Mouse (Mus musculus): ENCODE results near the gene Cadm4.

DNA sequence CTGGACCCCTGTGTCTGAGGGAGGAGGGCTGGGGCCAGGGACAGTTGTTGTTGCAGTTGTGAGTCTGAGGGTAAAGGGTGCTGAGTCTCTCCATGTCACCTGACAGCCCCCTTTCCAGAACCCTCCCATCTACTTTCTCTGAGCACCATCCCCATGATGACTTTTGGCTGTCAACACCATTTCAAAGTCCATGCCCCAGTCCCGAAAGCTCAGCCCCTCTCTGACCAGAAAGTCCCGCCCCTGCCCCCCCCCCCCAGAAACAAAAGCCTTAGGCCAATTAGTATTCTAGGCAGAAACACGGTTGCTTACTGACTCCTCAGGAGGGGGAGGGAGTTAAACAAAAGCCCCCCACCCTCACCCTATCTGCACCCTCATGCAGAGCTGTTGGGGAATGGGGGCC is 5.6 kb downstream of the Cadm4 start:
- no peak for TF ChIP-seq MAFK (IDR thresholded peaks at IDR 0.05; ENCODE audit: insufficient read depth, low read depth, low read length)
- TF ChIP-seq ZC3H11A (IDR thresholded peaks at IDR 0.05; ENCODE audit: borderline replicate concordance, low read depth, low read length), result no peak
